Mouse (Mus musculus): ENCODE results near the gene Abraxas2.

The Abraxas2 gene

GRCm38 (mm10) chr7:132853946-132854345 is 5.1 kb upstream of the Abraxas2 start:
- DNase-seq (ENCODE audit: low spot score in 2 of 2) = peak; percentile 50 to 70

GRCm38 (mm10) chr7:132856083-132856482 is 2.9 kb upstream of the Abraxas2 start:
- DNase-seq (ENCODE audit: low spot score in 2 of 2) = no peak

- DNase-seq (ENCODE audit: low spot score in 2 of 2) = no peak
Measured at GRCm38 (mm10) chr7:132858043-132858608, 899 bp upstream of the Abraxas2 start.

- DNase-seq (ENCODE audit: low spot score in 2 of 2) = no peak
Measured at GRCm38 (mm10) chr7:132866316-132866715, 7.3 kb downstream of the Abraxas2 start.

GRCm38 (mm10) chr7:132873043-132873442 is 14.0 kb downstream of the Abraxas2 start:
- no peak for DNase-seq (ENCODE audit: low spot score in 2 of 2)

- DNase-seq (ENCODE audit: low spot score in 2 of 2) = no peak
Measured at GRCm38 (mm10) chr7:132875391-132876086, 16.5 kb downstream of the Abraxas2 start.

- DNase-seq (ENCODE audit: low spot score in 2 of 2) = no peak
Measured at GRCm38 (mm10) chr7:132880276-132880675, 21.3 kb downstream of the Abraxas2 start.

- no peak for DNase-seq (ENCODE audit: low spot score in 2 of 2)
Measured at GRCm38 (mm10) chr7:132882343-132882742, 23.3 kb downstream of the Abraxas2 start.

- peak; percentile 40 to 43 for DNase-seq (ENCODE audit: low spot score in 2 of 2)
Measured at GRCm38 (mm10) chr7:132884031-132884430, 25.0 kb downstream of the Abraxas2 start.

GRCm38 (mm10) chr7:132887019-132887804 is 28.2 kb downstream of the Abraxas2 start:
- no peak for DNase-seq (ENCODE audit: low spot score in 2 of 2)

GRCm38 (mm10) chr7:132888052-132888451 is 29.0 kb downstream of the Abraxas2 start:
- DNase-seq (ENCODE audit: low spot score in 2 of 2) = no peak

- no peak for DNase-seq (ENCODE audit: low spot score in 2 of 2)
Measured at GRCm38 (mm10) chr7:132888518-132889249, 29.7 kb downstream of the Abraxas2 start.

GRCm38 (mm10) chr7:132889691-132890090 is 30.7 kb downstream of the Abraxas2 start:
- no peak for DNase-seq (ENCODE audit: low spot score in 2 of 2)

GRCm38 (mm10) chr7:132890201-132890600 is 31.2 kb downstream of the Abraxas2 start:
- no peak for DNase-seq (ENCODE audit: low spot score in 2 of 2)

- DNase-seq (ENCODE audit: low spot score in 2 of 2) = no peak
Measured at GRCm38 (mm10) chr7:132891561-132892310, 32.7 kb downstream of the Abraxas2 start.

GRCm38 (mm10) chr7:132892311-132892661 is 33.3 kb downstream of the Abraxas2 start:
- no peak for DNase-seq (ENCODE audit: low spot score in 2 of 2)

- no peak for DNase-seq (ENCODE audit: low spot score in 2 of 2)
Measured at GRCm38 (mm10) chr7:132892806-132893205, 33.8 kb downstream of the Abraxas2 start.

- no peak for DNase-seq (ENCODE audit: low spot score in 2 of 2)
Measured at GRCm38 (mm10) chr7:132893336-132893735, 34.3 kb downstream of the Abraxas2 start.

GRCm38 (mm10) chr7:132894841-132895555 is 36.0 kb downstream of the Abraxas2 start:
- no peak for DNase-seq (ENCODE audit: low spot score in 2 of 2)

GRCm38 (mm10) chr7:132896206-132896815 is 37.3 kb downstream of the Abraxas2 start:
- no peak for DNase-seq (ENCODE audit: low spot score in 2 of 2)

All from right cerebral cortex, postnatal 10 days (tissue).